Mouse (Mus musculus): ENCODE results near the gene Ncln.
"Not testable (repeated sequence)": the region's sequence is repeated elsewhere in the genome, so short reads cannot be mapped to it uniquely, and the experiment has no call there.

The Ncln gene

DNA sequence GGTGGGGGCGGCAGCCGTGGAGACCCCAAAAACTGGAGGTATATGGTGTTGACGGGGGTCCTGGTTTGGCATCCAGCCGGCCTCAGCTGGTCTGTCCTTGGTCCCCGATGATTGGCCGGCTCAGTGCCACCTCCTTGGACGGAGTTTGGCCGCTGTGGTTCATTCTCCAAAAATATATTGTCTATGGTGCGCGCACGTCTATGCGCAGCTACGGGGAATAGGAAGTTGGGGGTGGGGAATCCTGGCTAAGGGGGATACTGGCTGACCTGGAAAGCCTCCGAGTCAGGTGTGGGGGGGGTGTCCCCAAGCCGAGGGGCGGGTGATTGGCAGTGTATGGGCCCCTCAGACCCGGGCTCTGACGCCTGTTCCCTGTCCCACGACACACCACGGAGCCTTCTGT, 35.7 kb downstream of the Ncln start:
- DNase-seq: no peak

DNA sequence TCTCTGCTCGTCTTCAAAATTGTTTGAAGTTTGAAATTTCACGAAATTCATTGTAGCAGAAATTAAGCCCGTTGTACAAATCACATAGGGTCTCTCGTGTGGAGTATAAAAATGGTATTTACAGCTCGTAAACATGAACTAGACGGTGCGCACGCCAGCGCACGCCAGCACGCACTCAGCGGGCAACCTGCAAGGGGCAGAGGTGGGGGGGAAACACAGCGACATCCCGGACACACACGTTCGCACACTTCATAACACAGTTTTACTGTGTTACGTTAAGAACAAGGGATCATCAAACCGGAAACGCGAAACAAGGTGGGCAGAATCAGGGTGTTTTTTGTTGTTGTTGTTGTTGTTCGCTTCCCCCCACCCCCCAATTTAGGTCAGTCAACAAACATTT, 36.8 kb downstream of the Ncln start:
- DNase-seq: no peak

DNA sequence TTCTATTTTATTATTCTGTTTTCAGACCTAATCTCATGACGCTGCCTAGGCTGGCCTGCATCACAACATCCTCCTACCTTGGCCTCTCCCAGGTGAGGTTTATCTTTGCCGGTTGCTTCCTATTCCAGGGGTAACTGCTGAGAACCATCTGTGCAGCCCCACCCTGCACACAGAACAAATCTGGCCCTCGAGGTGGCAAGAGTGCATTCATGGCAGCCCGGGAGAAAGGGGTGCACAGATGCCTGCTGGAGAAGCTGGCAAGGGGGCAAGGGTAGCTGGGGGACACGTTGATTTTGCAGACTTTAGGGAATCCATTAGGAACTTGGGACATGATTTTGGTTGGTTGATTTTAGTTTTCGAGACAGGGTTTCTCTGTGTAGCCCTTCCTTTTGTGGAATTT, 37.9 kb downstream of the Ncln start:
- no peak for DNase-seq

DNA sequence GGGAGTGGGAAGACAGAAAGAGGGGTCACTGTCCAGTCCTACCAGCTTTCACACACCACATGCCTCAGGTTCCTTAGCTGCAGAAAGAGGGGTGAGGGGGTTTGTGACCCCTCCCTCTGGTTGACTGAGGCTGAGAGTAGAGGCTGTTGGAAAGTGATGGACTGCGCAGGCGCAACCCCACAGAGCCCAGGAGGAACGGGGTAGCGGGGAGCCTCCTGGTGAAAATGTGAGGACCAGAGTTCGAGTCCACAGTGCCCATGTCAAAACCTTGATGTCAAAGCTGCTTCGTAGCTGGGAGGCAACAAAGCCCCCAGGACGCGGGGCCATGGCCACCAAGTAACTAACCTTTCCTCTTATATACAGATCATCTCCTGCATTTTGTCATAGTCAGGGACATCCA, 38.6 kb downstream of the Ncln start:
- DNase-seq: no peak

DNA sequence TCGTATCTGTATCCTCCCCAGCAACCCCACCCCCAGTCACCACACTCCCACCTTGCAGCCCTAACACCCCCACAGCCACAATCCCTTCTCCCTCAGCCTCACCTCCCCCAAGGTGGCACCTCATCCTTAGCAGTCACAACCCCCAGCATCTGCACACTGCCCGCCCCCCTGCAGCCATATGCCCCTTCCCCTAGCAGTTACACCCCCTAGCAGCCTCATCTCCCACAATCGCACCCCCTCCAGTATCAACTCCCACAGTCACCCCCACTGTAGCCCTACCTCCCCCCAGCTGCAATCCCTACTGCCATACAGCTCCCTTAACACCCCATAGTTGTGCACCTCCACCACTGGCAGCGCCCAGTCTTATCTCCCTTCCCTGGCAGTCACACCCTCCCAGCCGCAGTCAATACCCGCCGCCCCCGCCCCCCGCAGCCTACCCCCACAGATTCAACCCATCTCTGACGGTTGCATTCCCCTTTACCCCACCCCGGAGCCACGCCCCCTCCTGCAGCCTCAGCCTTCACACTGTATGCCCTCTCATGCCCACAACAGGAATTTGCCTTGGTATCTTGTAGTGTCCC, 39.1 kb downstream of the Ncln start:
- no peak for DNase-seq

DNA sequence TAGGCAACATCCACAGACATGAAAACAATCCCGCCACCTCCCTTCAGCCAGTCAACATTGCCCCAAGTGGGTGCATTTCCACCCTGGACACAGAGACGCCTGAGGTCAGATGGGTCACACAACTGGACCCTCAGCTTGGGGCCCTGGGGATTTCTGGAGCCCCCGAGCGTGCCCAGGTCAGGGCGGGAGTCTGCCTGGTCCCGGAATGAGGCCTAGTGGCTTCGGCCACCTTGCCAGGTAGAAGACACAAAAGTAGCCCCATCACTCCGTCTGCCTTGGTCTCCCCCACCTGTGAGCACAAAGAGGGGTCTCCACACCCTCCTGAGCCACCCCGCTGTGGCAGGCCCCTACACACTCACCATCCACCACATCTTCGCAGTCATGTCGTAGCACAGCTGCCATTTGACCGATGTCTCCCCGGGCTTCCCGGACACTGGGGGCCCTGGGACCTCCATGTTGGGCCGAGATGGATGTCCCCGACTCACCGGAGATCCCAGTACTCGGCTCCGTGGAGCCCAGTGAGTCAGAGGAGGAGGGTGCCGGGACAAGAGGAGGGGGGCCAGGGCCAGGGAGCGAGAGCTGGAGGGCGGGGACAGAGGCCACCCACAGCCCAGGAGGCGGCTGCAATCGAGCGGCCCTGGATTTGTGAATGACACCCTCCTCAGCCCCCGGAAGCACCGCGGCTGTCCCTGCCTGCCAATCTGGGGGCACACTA, 40.9 kb downstream of the Ncln start, which contains the start of gene Nfic:
Gene Nfic (minus strand): TSS at position 455 of the 715 bp plus-strand sequence.
- DNase-seq: no peak

DNA sequence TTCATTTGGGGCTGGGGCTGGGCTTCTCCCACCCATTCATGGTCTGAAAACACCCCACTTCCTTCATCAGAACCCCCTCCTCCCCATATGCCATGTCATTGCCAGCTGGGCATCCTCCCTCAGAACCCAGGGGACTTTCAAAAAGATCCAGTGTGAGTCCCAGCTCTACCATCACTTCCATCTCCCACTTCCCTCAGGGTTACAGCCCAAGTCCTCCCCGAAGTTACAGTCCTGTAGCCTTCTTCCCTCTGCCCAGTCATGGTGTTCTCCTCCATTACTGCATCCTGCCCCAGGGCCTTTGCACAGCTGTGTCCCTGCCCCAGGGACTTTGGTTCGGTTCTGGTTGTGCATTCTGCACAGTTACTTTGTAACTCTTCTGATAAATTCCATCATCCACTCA, 42.1 kb downstream of the Ncln start:
- DNase-seq: no peak

DNA sequence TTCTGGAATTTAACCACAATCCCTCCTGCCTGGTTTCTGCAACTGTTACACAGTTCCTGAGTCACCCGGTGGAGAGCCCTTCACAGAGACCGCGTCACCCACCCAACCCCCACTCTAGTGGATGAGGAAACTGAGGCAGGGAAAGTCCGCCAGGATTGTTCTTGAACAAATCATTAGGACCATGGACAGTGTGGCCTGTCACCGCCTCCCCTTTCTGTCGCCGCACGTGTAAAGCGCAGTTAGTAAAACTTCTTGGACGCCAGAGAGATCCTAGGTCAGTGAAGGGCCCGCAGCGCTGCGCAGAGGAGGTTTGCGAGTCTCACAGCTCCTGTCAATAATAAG, 43.3 kb downstream of the Ncln start:
- no peak for DNase-seq

DNA sequence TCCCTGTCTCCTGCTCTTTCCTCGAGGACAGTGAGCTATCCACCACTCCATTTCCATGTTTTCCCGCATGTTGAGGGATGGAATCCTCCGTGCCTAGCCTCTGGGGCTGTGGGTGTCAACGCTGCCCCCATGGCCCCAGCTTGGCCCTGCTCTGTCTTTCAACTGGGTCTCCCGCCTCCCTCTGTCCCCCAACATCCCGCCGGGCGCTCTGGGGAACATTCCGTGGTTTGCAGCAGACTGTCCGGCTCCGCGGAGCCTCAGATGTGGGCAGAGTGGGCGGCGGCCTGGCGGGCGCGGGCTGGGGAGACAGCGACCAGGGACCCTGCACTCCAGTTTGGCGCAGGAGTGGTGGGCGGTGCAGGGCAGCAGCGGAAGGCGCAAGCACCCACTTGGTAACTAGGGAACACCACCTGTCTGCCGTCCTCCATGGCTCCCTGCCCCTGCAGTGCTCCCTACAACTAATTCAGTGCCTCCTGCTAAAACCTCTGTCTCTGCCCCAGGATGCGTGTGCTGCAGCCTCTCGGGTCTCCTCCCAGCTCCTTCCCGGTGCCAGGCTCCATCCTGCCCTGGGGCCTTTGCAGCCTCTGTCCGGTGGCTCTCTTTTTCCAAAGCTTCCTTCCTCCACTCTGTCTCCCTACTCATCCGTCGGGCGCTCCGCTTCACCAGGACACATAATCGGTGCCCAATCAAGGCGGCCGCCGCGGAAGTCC, 43.8 kb downstream of the Ncln start:
- DNase-seq: no peak

DNA sequence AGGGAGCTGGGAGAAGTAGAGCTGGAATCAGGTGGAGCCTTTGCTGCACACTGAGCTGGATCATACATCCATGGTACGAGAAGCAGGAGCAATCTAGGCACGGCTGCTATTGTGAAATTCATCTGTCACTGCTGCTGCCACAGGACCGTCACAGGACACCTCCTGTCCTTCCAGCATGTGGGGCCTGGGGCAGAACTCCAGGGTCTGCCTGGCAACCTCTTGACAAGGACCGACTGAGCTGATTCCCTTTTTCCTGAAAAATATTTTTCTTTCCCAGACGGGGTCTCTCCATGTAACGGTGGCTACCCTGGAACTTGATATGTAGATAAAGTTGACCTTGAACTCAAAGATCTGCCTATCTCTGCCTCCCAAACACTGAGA, 44.8 kb downstream of the Ncln start:
- no peak for DNase-seq

DNA sequence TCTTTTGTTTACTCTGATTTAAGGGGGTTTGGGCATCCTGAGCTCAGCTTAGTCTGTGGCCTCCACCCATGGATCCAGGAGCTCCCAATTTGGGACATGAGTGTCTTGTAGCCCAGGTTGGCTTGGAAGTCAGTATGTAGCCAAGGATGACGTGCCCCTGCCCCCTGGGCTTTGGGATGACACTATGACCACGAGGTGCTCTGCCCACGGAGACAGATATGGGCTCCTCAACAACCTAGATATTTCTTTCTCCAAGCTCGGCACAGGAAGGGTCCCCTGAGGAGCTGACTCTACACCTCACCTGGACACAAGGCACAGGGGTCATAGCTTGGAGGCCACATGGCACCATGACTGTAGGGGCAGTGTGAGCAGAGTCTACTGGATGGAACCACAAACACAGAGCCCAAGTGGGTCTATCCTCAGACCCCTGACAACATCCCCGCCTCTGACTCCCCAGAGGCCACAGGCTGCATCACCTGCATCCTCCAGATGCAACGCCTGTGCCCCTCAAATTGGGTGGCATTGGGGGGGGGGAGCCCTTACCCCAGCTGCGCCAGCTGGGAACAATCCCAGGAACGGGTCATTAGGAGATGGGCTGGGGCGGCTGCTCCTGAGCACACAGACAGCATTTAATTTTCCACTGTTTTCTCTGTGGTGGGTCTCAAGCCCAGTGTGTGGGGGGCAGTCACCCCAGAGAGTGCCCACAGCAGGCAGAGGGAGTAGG, 45.4 kb downstream of the Ncln start:
- no peak for DNase-seq

DNA sequence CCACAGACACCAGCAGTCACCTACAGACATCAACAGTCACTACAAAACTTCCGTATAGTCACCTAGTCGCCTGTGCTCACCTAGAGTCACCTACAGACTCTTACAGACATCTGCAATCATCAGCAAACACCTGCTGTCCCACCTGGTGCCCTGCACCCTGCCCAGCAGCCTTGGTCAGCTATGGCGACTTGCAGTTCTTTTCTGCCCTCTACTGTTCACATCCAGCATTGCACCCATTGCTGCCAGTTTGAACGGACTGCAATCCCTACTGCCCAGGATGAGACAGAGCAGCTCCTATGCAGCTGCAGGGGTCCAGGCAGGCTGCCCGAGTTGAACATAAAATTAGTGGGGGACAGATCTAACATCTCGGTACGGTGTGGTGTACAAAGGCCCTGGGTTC, 46.1 kb downstream of the Ncln start:
- DNase-seq: peak; percentile 75 to 88

DNA sequence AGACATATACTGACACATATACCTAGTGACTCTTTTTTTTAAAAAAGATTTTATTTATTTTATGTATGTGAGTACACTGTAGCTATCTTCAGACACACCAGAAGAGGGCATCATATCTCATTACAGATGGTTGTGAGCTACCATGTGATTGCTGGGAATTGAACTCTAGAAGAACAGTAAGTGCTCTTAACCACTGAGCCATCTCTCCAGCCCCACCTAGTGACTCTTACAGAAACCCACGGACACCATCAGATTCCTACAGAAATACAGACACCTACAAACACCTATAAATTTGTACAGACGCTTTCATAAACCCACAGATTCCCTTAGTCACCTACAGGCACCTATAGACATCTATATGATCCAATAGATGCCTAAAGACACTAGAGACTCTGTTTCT, 50.7 kb downstream of the Ncln start:
- DNase-seq: not testable (repeated sequence)

DNA sequence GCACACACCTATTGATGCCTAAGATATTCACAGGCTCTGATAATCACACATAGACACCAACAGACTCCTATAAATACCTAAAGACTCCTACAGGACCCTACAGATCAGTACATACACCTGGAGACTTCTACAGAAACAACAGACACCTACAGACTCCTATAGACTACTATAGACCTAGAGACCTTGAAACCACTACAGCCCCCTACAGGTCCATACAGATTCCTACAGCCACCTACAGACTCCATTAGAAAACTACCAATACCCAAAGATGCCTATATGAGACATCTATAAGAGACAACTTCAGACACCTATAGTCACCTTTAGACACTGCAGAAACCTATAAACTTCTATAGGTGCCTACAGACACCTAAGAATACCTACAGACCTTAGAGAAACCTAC, 55.2 kb downstream of the Ncln start:
- DNase-seq: no peak
